Mouse (Mus musculus) frontal cortex, postnatal 36 days (tissue): ENCODE data around the gene Nptxr.

Experiments used
- DNase-seq, 2 experiments: peaks; one replicate each; pipeline ENCODE4 v3.0.0; 2022; ENCODE audit warnings: low spot score in 2 of 2

Gene Nptxr

GRCm38 (mm10) chr15:79804352-79805071 is at the start of gene Nptxr:
Gene Nptxr, minus strand, starts transcription at chr15:79804766.
- peak; percentile 74 to 75 for DNase-seq

- no peak for DNase-seq
Measured at GRCm38 (mm10) chr15:79850143-79850542, 45.6 kb upstream of the Nptxr start.

GRCm38 (mm10) chr15:79847100-79847499 is 42.5 kb upstream of the Nptxr start:
- peak; percentile 27 to 33 for DNase-seq

- DNase-seq, result no peak
Measured at GRCm38 (mm10) chr15:79845986-79846385, 41.4 kb upstream of the Nptxr start.

- no peak for DNase-seq
Measured at GRCm38 (mm10) chr15:79842985-79843384, 38.4 kb upstream of the Nptxr start.

GRCm38 (mm10) chr15:79840281-79840680 is 35.7 kb upstream of the Nptxr start:
- DNase-seq, result no peak

- peak in 1 of 2 experiments; percentile 6 for DNase-seq
Measured at GRCm38 (mm10) chr15:79834881-79835260, 30.3 kb upstream of the Nptxr start.

- peak; percentile 97 to 98 for DNase-seq
Measured at GRCm38 (mm10) chr15:79834130-79834880, 29.7 kb upstream of the Nptxr start, which contains the start of the genes Npcd and Cbx6. Gene Npcd, minus strand, starts transcription at chr15:79834237. Gene Cbx6, minus strand, starts transcription at chr15:79834688.

GRCm38 (mm10) chr15:79833251-79834050 is 28.9 kb upstream of the Nptxr start:
- DNase-seq, result peak in 1 of 2 experiments; percentile 39

- peak; percentile 80 to 87 for DNase-seq
Measured at GRCm38 (mm10) chr15:79832064-79832900, 27.7 kb upstream of the Nptxr start.

GRCm38 (mm10) chr15:79830388-79830787 is 25.8 kb upstream of the Nptxr start:
- DNase-seq, result peak; percentile 78 to 86

- DNase-seq, result no peak
Measured at GRCm38 (mm10) chr15:79829431-79829830, 24.9 kb upstream of the Nptxr start.

- no peak for DNase-seq
Measured at GRCm38 (mm10) chr15:79828366-79829035, 23.9 kb upstream of the Nptxr start.

GRCm38 (mm10) chr15:79827778-79828210 is 23.2 kb upstream of the Nptxr start:
- DNase-seq, result no peak

GRCm38 (mm10) chr15:79827061-79827777 is 22.7 kb upstream of the Nptxr start:
- DNase-seq, result no peak

GRCm38 (mm10) chr15:79826221-79826935 is 21.8 kb upstream of the Nptxr start:
- DNase-seq, result no peak

- no peak for DNase-seq
Measured at GRCm38 (mm10) chr15:79825146-79825825, 20.7 kb upstream of the Nptxr start.

- no peak for DNase-seq
Measured at GRCm38 (mm10) chr15:79823588-79824280, 19.2 kb upstream of the Nptxr start.
